Mouse (Mus musculus): ENCODE data around the gene Tldc2. TPM values are rescaled to one million over a fixed set of nuclear protein-coding genes. Genes with fewer than 3 reads are reported as not detected.

Tldc2 gene
- polyA plus RNA-seq, 1 experiment: not detected

- no peaks in the 10 kb centered on the region for H3K27me3 ChIP-seq (ENCODE audit: control insufficient read depth, insufficient read depth, insufficient read length)
- H3K4me3 ChIP-seq: no peak overlapping the region
- H3K36me3 ChIP-seq (ENCODE audit: control insufficient read depth, insufficient read depth): peaks cover 4% of the 10 kb centered on the region
- peaks cover 13% of the 10 kb centered on the region for H3K79me2 ChIP-seq (ENCODE audit: control insufficient read depth, insufficient read depth)
- H3K4me2 ChIP-seq (ENCODE audit: low read depth): peak overlapping the region; percentile 58
- TF ChIP-seq TCF3 (IDR thresholded peaks at IDR 0.05; ENCODE audit: insufficient read length, low read depth) (no peak), MYOD1 (IDR thresholded peaks at IDR 0.05; ENCODE audit: control insufficient read depth in 1 of 3, insufficient read length in 2 of 3, low read depth in 2 of 3) (no peak), E2F4 (IDR thresholded peaks at IDR 0.05; ENCODE audit: insufficient read depth) (no peak), USF1 (IDR thresholded peaks at IDR 0.05; ENCODE audit: low read depth) (no peak), POLR2A (IDR thresholded peaks at IDR 0.05; ENCODE audit: insufficient read length, low read depth) (no peak), POLR2AphosphoS2 (IDR thresholded peaks at IDR 0.05; ENCODE audit: insufficient read length, low read depth) (no peak)
- H3ac ChIP-seq (ENCODE audit: control insufficient read depth, insufficient read length): no peak overlapping the region
Observed at GRCm38 (mm10) chr2:157130813-157131514, 44.1 kb downstream of the Tldc2 start.

- no peak for TF ChIP-seq USF1 (IDR thresholded peaks at IDR 0.05; ENCODE audit: low read depth)
- no peak for TF ChIP-seq MYOG (IDR thresholded peaks at IDR 0.05; ENCODE audit: control insufficient read depth in 1 of 3, insufficient read depth in 1 of 3, insufficient read length in 2 of 3, low read depth in 2 of 3)
- H3K4me2 ChIP-seq (ENCODE audit: low read depth): no peak overlapping the region
- no peak overlapping the region for H3ac ChIP-seq (ENCODE audit: control insufficient read depth, insufficient read length)
- H3K4me3 ChIP-seq: no peak overlapping the region
- no peaks in the 10 kb centered on the region for H3K27me3 ChIP-seq (ENCODE audit: control insufficient read depth, insufficient read depth, insufficient read length)
- H3K79me2 ChIP-seq (ENCODE audit: control insufficient read depth, insufficient read depth): peaks cover 13% of the 10 kb centered on the region
- peaks cover 4% of the 10 kb centered on the region for H3K36me3 ChIP-seq (ENCODE audit: control insufficient read depth, insufficient read depth)
Observed at GRCm38 (mm10) chr2:157132086-157132485, 45.2 kb downstream of the Tldc2 start.

- Histone ChIP-seq H3K4me2 (ENCODE audit: low read depth) (no peak overlapping the region), H3K27me3 (ENCODE audit: control insufficient read depth, insufficient read depth, insufficient read length) (no peaks in the 10 kb centered on the region), H3K4me3 (no peak overlapping the region), H3ac (ENCODE audit: control insufficient read depth, insufficient read length) (no peak overlapping the region), H3K79me2 (ENCODE audit: control insufficient read depth, insufficient read depth) (peaks cover 13% of the 10 kb centered on the region), H3K36me3 (ENCODE audit: control insufficient read depth, insufficient read depth) (peaks cover under 1% of the 10 kb centered on the region)
- TF ChIP-seq USF1 (IDR thresholded peaks at IDR 0.05; ENCODE audit: low read depth) (no peak), POLR2AphosphoS2 (IDR thresholded peaks at IDR 0.05; ENCODE audit: insufficient read length, low read depth) (no peak), MYOG (IDR thresholded peaks at IDR 0.05; ENCODE audit: control insufficient read depth in 1 of 3, insufficient read depth in 1 of 3, insufficient read length in 2 of 3, low read depth in 2 of 3) (no peak), E2F4 (IDR thresholded peaks at IDR 0.05; ENCODE audit: insufficient read depth) (no peak), TCF3 (IDR thresholded peaks at IDR 0.05; ENCODE audit: insufficient read length, low read depth) (no peak), POLR2A (IDR thresholded peaks at IDR 0.05; ENCODE audit: insufficient read length, low read depth) (no peak), MAX (IDR thresholded peaks at IDR 0.05; ENCODE audit: low read depth) (no peak), REST (IDR thresholded peaks at IDR 0.05; ENCODE audit: insufficient read depth, insufficient read length) (no peak), SRF (IDR thresholded peaks at IDR 0.05; ENCODE audit: control insufficient read depth, insufficient read length, low read depth) (no peak), TCF12 (IDR thresholded peaks at IDR 0.05; ENCODE audit: insufficient read depth, poor library complexity, severe bottlenecking) (no peak), CEBPB (IDR thresholded peaks at IDR 0.05; ENCODE audit: insufficient read depth, poor library complexity, severe bottlenecking) (no peak)
Observed at GRCm38 (mm10) chr2:157132686-157133540, 46.1 kb downstream of the Tldc2 start.

GRCm38 (mm10) chr2:157133769-157134478, 47.1 kb downstream of the Tldc2 start:
- Histone ChIP-seq H3ac (ENCODE audit: control insufficient read depth, insufficient read length) (no peak overlapping the region), H3K4me2 (ENCODE audit: low read depth) (peak overlapping the region; percentile 89), H3K36me3 (ENCODE audit: control insufficient read depth, insufficient read depth) (no peaks in the 10 kb centered on the region), H3K79me2 (ENCODE audit: control insufficient read depth, insufficient read depth) (peaks cover 13% of the 10 kb centered on the region), H3K4me3 (peak overlapping the region; percentile 71), H3K27me3 (ENCODE audit: control insufficient read depth, insufficient read depth, insufficient read length) (no peaks in the 10 kb centered on the region)
- TF ChIP-seq SRF (IDR thresholded peaks at IDR 0.05; ENCODE audit: control insufficient read depth, insufficient read length, low read depth): no peak
- no peak for TF ChIP-seq USF1 (IDR thresholded peaks at IDR 0.05; ENCODE audit: low read depth)
- no peak for TF ChIP-seq MYOG (IDR thresholded peaks at IDR 0.05; ENCODE audit: control insufficient read depth in 1 of 3, insufficient read depth in 1 of 3, insufficient read length in 2 of 3, low read depth in 2 of 3)
- TF ChIP-seq MYOD1 (IDR thresholded peaks at IDR 0.05; ENCODE audit: control insufficient read depth in 1 of 3, insufficient read length in 2 of 3, low read depth in 2 of 3): no peak
- no peak for TF ChIP-seq POLR2AphosphoS2 (IDR thresholded peaks at IDR 0.05; ENCODE audit: insufficient read length, low read depth)
- no peak for TF ChIP-seq TCF3 (IDR thresholded peaks at IDR 0.05; ENCODE audit: insufficient read length, low read depth)
- no peak for TF ChIP-seq MAX (IDR thresholded peaks at IDR 0.05; ENCODE audit: low read depth)
- no peak for TF ChIP-seq CEBPB (IDR thresholded peaks at IDR 0.05; ENCODE audit: insufficient read depth, poor library complexity, severe bottlenecking)
- no peak for TF ChIP-seq POLR2A (IDR thresholded peaks at IDR 0.05; ENCODE audit: insufficient read length, low read depth)
- no peak for TF ChIP-seq TCF12 (IDR thresholded peaks at IDR 0.05; ENCODE audit: insufficient read depth, poor library complexity, severe bottlenecking)
- no peak for TF ChIP-seq E2F4 (IDR thresholded peaks at IDR 0.05; ENCODE audit: insufficient read depth)
- no peak for TF ChIP-seq REST (IDR thresholded peaks at IDR 0.05; ENCODE audit: insufficient read depth, insufficient read length)
